Mouse (Mus musculus) hindbrain, embryonic 13.5 days (tissue): ENCODE measurements around the gene Gm21970. TPM values are rescaled to one million over a fixed set of nuclear protein-coding genes. Genes with fewer than 3 reads are reported as not detected.

Experiments used
- ATAC-seq: fragments of 200-750 bp; cut with Nextera tagmentation; 2 replicates; pipeline ENCODE4 v1.8.0; 2017; ENCODE audit warnings: moderate TSS enrichment; ENCODE audit not compliant: low FRiP score
- H3K27ac ChIP-seq: fragments of 300-500 bp; sonication (generic); 2 replicates; pipeline ENCODE4 v1.5.1; 2015; ENCODE audit warnings: inconsistent platforms, mild to moderate bottlenecking, moderate library complexity
- H3K27me3 ChIP-seq: fragments of 300-500 bp; sonication (generic); 2 replicates; pipeline ENCODE4 v1.6.1; 2015; ENCODE audit warnings: mild to moderate bottlenecking, inconsistent platforms
- H3K36me3 ChIP-seq: fragments of 300-500 bp; sonication (generic); 2 replicates; pipeline ENCODE4 v1.6.1; 2015; ENCODE audit warnings: mild to moderate bottlenecking, inconsistent platforms
- H3K4me1 ChIP-seq: fragments of 300-500 bp; sonication (generic); replicated peaks from 2 replicates; pipeline ENCODE4 v1.6.1; 2015; ENCODE audit warnings: inconsistent platforms
- H3K4me2 ChIP-seq: fragments of 300-500 bp; sonication (generic); 2 replicates; pipeline ENCODE4 v1.6.1; 2015; ENCODE audit warnings: inconsistent platforms, mild to moderate bottlenecking, moderate library complexity
- H3K4me3 ChIP-seq: fragments of 300-500 bp; sonication (generic); 2 replicates; pipeline ENCODE4 v1.5.1; 2015; ENCODE audit warnings: mild to moderate bottlenecking, inconsistent platforms
- H3K9ac ChIP-seq: fragments of 300-500 bp; sonication (generic); 2 replicates; pipeline ENCODE4 v1.6.1; 2015; ENCODE audit warnings: mild to moderate bottlenecking, inconsistent platforms
- H3K9me3 ChIP-seq: fragments of 300-500 bp; sonication (generic); 2 replicates; pipeline ENCODE4 v1.6.1; 2016; ENCODE audit warnings: inconsistent platforms
- WGBS: fragments of 180-500 bp; shearing (Covaris S2); methylation state at CpG from one replicate; pipeline ENCODE4 v1.1.7; 2015; 5-methylcytosine and 5-hydroxymethylcytosine counted together
- polyA plus RNA-seq: library from polyadenylated mRNA; unstranded; fragments of >200 nt; fragmentation: Nextera tagmentation; extraction: Ambion mirVana; gene quantifications from 2 replicates; pipeline ENCODE4 v1.2.1, GENCODE M21; 2015

Gm21970 gene
- polyA plus RNA-seq, 1 experiment from 2014 or later, result not detected

GRCm38 (mm10) chr16:91376701-91377100 is 14.8 kb upstream of the Gm21970 start:
- Histone ChIP-seq H3K4me3 (no peak overlapping the region), H3K4me2 (no peak overlapping the region), H3K27me3 (no peaks in the 10 kb centered on the region), H3K27ac (peak overlapping the region; percentile 15), H3K4me1 (peaks cover 31% of the 10 kb centered on the region), H3K9me3 (no peaks in the 10 kb centered on the region), H3K36me3 (peaks cover 2% of the 10 kb centered on the region), H3K9ac (no peak overlapping the region)
- ATAC-seq, result no peak
- 90% methylated on average over 10 of the region's 10 CpGs for WGBS

GRCm38 (mm10) chr16:91378431-91378986 is 13.0 kb upstream of the Gm21970 start:
- 0 out of 2 replicates have a peak overlapping the region, but pooled peaks have one; percentile 26 for H3K4me2 ChIP-seq

GRCm38 (mm10) chr16:91378991-91379390 is 12.5 kb upstream of the Gm21970 start:
- no peaks in the 10 kb centered on the region for H3K27me3 ChIP-seq
- no peak overlapping the region for H3K9ac ChIP-seq
- no peak overlapping the region for H3K4me3 ChIP-seq
- H3K36me3 ChIP-seq, result peaks cover 13% of the 10 kb centered on the region
- peak overlapping the region; percentile 72 for H3K27ac ChIP-seq
- WGBS, result 35% methylated on average over 9 of the region's 9 CpGs
- no peaks in the 10 kb centered on the region for H3K9me3 ChIP-seq
- peaks cover 22% of the 10 kb centered on the region for H3K4me1 ChIP-seq
- ATAC-seq, result peak; percentile 54; the same call in 1 of the 2 replicates
- 0 out of 2 replicates have a peak overlapping the region, but pooled peaks have one; percentile 26 for H3K4me2 ChIP-seq

More at GRCm38 (mm10) chr16:91378431-91378986, 13.0 kb upstream of the Gm21970 start:
- H3K27ac ChIP-seq, result peak overlapping the region; percentile 72
- no peaks in the 10 kb centered on the region for H3K27me3 ChIP-seq
- WGBS, result 56% methylated on average over 17 of the region's 17 CpGs
- no peaks in the 10 kb centered on the region for H3K9me3 ChIP-seq
- H3K36me3 ChIP-seq, result peaks cover 8% of the 10 kb centered on the region
- H3K4me1 ChIP-seq, result peaks cover 27% of the 10 kb centered on the region
- no peak overlapping the region for H3K9ac ChIP-seq
- ATAC-seq, result no peak
- no peak overlapping the region for H3K4me3 ChIP-seq

GRCm38 (mm10) chr16:91379412-91379811 is 12.1 kb upstream of the Gm21970 start:
- peak overlapping the region; percentile 72 for H3K27ac ChIP-seq
- 0 out of 2 replicates have a peak, but pooled peaks have one; percentile 21 for ATAC-seq
- H3K4me1 ChIP-seq, result peaks cover 18% of the 10 kb centered on the region
- H3K4me2 ChIP-seq, result no peak overlapping the region
- H3K9ac ChIP-seq, result no peak overlapping the region
- whole genome bisulfite sequencing, result 48% methylated on average over 3 of the region's 3 CpGs
- H3K36me3 ChIP-seq, result peaks cover 16% of the 10 kb centered on the region
- H3K9me3 ChIP-seq, result no peaks in the 10 kb centered on the region
- no peaks in the 10 kb centered on the region for H3K27me3 ChIP-seq
- no peak overlapping the region for H3K4me3 ChIP-seq

- peaks cover 10% of the 10 kb centered on the region for H3K4me1 ChIP-seq
- no peak overlapping the region for H3K9ac ChIP-seq
- no peaks in the 10 kb centered on the region for H3K27me3 ChIP-seq
- WGBS, result 75% methylated on average over 5 of the region's 5 CpGs
- peaks cover 20% of the 10 kb centered on the region for H3K36me3 ChIP-seq
- ATAC-seq, result no peak
- H3K9me3 ChIP-seq, result no peaks in the 10 kb centered on the region
- no peak overlapping the region for H3K4me2 ChIP-seq
- H3K4me3 ChIP-seq, result no peak overlapping the region
- H3K27ac ChIP-seq, result no peak overlapping the region; the same call in 1 of the 2 replicates
Measured at GRCm38 (mm10) chr16:91380151-91380550, 11.4 kb upstream of the Gm21970 start.

- Histone ChIP-seq H3K4me1 (peaks cover 10% of the 10 kb centered on the region), H3K27ac (no peak overlapping the region), H3K4me2 (no peak overlapping the region), H3K27me3 (no peaks in the 10 kb centered on the region), H3K9me3 (no peaks in the 10 kb centered on the region), H3K36me3 (peaks cover 24% of the 10 kb centered on the region), H3K4me3 (no peak overlapping the region), H3K9ac (no peak overlapping the region)
- no peak for ATAC-seq
- WGBS, result 87% methylated on average over 4 of the region's 4 CpGs
Measured at GRCm38 (mm10) chr16:91381606-91382005, 9.9 kb upstream of the Gm21970 start.

GRCm38 (mm10) chr16:91382261-91382790 is 9.2 kb upstream of the Gm21970 start:
- H3K27me3 ChIP-seq, result no peaks in the 10 kb centered on the region
- no peak overlapping the region for H3K9ac ChIP-seq
- no peaks in the 10 kb centered on the region for H3K9me3 ChIP-seq
- no peak for ATAC-seq
- H3K27ac ChIP-seq, result no peak overlapping the region
- peaks cover 10% of the 10 kb centered on the region for H3K4me1 ChIP-seq
- WGBS, result 89% methylated on average over 9 of the region's 9 CpGs
- peaks cover 30% of the 10 kb centered on the region for H3K36me3 ChIP-seq
- H3K4me3 ChIP-seq, result no peak overlapping the region
- no peak overlapping the region for H3K4me2 ChIP-seq

GRCm38 (mm10) chr16:91384221-91384620 is 7.3 kb upstream of the Gm21970 start:
- Histone ChIP-seq H3K36me3 (peaks cover 45% of the 10 kb centered on the region), H3K4me3 (no peak overlapping the region), H3K27ac (no peak overlapping the region), H3K4me1 (peaks cover 2% of the 10 kb centered on the region), H3K27me3 (no peaks in the 10 kb centered on the region), H3K9me3 (no peaks in the 10 kb centered on the region), H3K9ac (no peak overlapping the region), H3K4me2 (no peak overlapping the region)
- ATAC-seq, result no peak
- 92% methylated on average over 4 of the region's 4 CpGs for WGBS

- Histone ChIP-seq H3K36me3 (peaks cover 54% of the 10 kb centered on the region), H3K27ac (no peak overlapping the region), H3K9me3 (no peaks in the 10 kb centered on the region), H3K4me1 (no peaks in the 10 kb centered on the region), H3K27me3 (no peaks in the 10 kb centered on the region), H3K4me3 (no peak overlapping the region), H3K4me2 (no peak overlapping the region), H3K9ac (no peak overlapping the region)
- ATAC-seq, result no peak
- 50% methylated on average over 10 of the region's 10 CpGs for WGBS
Measured at GRCm38 (mm10) chr16:91385621-91386020, 5.9 kb upstream of the Gm21970 start.

- Histone ChIP-seq H3K9ac (no peak overlapping the region), H3K4me3 (no peak overlapping the region), H3K4me1 (no peaks in the 10 kb centered on the region), H3K27me3 (no peaks in the 10 kb centered on the region), H3K4me2 (no peak overlapping the region), H3K36me3 (peaks cover 56% of the 10 kb centered on the region), H3K9me3 (no peaks in the 10 kb centered on the region), H3K27ac (no peak overlapping the region)
- ATAC-seq, result no peak
- WGBS, result 93% methylated on average over 10 of the region's 10 CpGs
Measured at GRCm38 (mm10) chr16:91386419-91387120, 5.0 kb upstream of the Gm21970 start.

- H3K27me3 ChIP-seq, result no peaks in the 10 kb centered on the region
- 88% methylated on average over 3 of the region's 3 CpGs for WGBS
Measured at GRCm38 (mm10) chr16:91387121-91387486, 4.4 kb upstream of the Gm21970 start.

GRCm38 (mm10) chr16:91390100-91390499 is 1.4 kb upstream of the Gm21970 start:
- no peaks in the 10 kb centered on the region for H3K9me3 ChIP-seq
- H3K4me3 ChIP-seq, result no peak overlapping the region
- H3K36me3 ChIP-seq, result peaks cover 70% of the 10 kb centered on the region
- H3K9ac ChIP-seq, result no peak overlapping the region
- no peaks in the 10 kb centered on the region for H3K27me3 ChIP-seq
- no peak overlapping the region for H3K4me2 ChIP-seq
- no peaks in the 10 kb centered on the region for H3K4me1 ChIP-seq
- no peak overlapping the region for H3K27ac ChIP-seq
- 82% methylated on average over 4 of the region's 4 CpGs for WGBS
- ATAC-seq, result no peak

More at GRCm38 (mm10) chr16:91387121-91387486, 4.4 kb upstream of the Gm21970 start:
- Histone ChIP-seq H3K9ac (no peak overlapping the region), H3K27ac (no peak overlapping the region), H3K9me3 (no peaks in the 10 kb centered on the region), H3K36me3 (peaks cover 56% of the 10 kb centered on the region), H3K4me1 (no peaks in the 10 kb centered on the region), H3K4me3 (no peak overlapping the region), H3K4me2 (no peak overlapping the region)
- ATAC-seq, result no peak
